Mouse (Mus musculus) embryonic stem cell, embryonic (primary cell): ENCODE data around the gene Rnaseh2a.

Source experiments
- CTCF ChIA-PET, 4 experiments: fragments of 300-600 bp in 2 of 4; fragments of 350-600 bp in 2 of 4; sonication (Branson Sonifier 250); formaldehyde crosslinking; loops; one replicate each; lab custom pipeline; 2022; ENCODE audit warnings: inconsistent platforms in 2 of 4; lab: Charles Lee
- POLR2A ChIA-PET, 4 experiments: fragments of 300-600 bp in 2 of 4; fragments of 350-600 bp in 2 of 4; sonication (Branson Sonifier 250); formaldehyde crosslinking; loops; one replicate each; lab custom pipeline; 2022; ENCODE audit warnings: antibody characterized with exemption in 4 of 4, inconsistent platforms in 1 of 4; lab: Charles Lee

Gene Rnaseh2a

GRCm38 (mm10) chr8:84965731-84966291 lies 3.8 kb downstream of the Rnaseh2a start:
- ChIA-PET CTCF (interaction anchor here in 3 of 4 experiments (0.6 to 2.8 kb wide), 17 partner anchors 9 to 150 kb away, joined by 3 to 34 read pairs (median 4); partner anchors contain the start of gene Junb (in 1 of the 3)), POLR2A (interaction anchor here (0.5 to 30.0 kb wide), 61 partner anchors 9 to 413 kb away, joined by 3 to 992 read pairs (median 4); partner anchors contain the start of genes Calr (in 3 of the 4), Dhps (in 3 of the 4), Hook2 (in 2 of the 4) and Junb (in 2 of the 4))

- POLR2A ChIA-PET, result interaction anchor here in 2 of 4 experiments (0.6 to 30.0 kb wide), 11 partner anchors 10 to 156 kb away, joined by 3 to 992 read pairs (median 3); partner anchors contain the start of genes Hook2 (in 2 of the 2), Junb (in 2 of the 2), Calr (in 1 of the 2) and Dhps (in 1 of the 2)
- CTCF ChIA-PET, result interaction anchor here (0.6 to 1.3 kb wide), 7 partner anchors 12 to 1174 kb away, joined by 3 to 7 read pairs (median 3); partner anchors contain the start of gene Best2 (in 1 of the 4)
Observed at GRCm38 (mm10) chr8:84963952-84964351, 5.6 kb downstream of the Rnaseh2a start.

- POLR2A ChIA-PET, result interaction anchor here in 2 of 4 experiments (0.6 to 30.0 kb wide), 9 partner anchors 23 to 458 kb away, joined by 3 to 963 read pairs (median 4); partner anchors contain the start of genes Hook2 (in 1 of the 2), Junb (in 1 of the 2) and Mast1 (in 1 of the 2)
- CTCF ChIA-PET, result interaction anchor here in 1 of 4 experiments (0.7 kb wide), 1 partner anchor 17 kb away, joined by 3 read pairs; no protein-coding TSS in a partner anchor
Observed at GRCm38 (mm10) chr8:84959811-84960210, 9.8 kb downstream of the Rnaseh2a start.

- ChIA-PET CTCF (interaction anchor here (0.6 to 1.8 kb wide), 22 partner anchors 8 to 783 kb away, joined by 3 to 7 read pairs (median 3); partner anchors contain the start of genes Mast1 (in 1 of the 4) and Tnpo2 (in 1 of the 4)), POLR2A (interaction anchor here in 3 of 4 experiments (0.6 to 30.0 kb wide), 22 partner anchors 9 to 944 kb away, joined by 3 to 963 read pairs (median 4); partner anchors contain the start of genes Calr (in 1 of the 3), Dhps (in 1 of the 3), Fbxw9 (in 1 of the 3) and Hook2 (in 1 of the 3))
Observed at GRCm38 (mm10) chr8:84956768-84957167, 12.8 kb downstream of the Rnaseh2a start.

GRCm38 (mm10) chr8:84952612-84953255 lies 16.8 kb downstream of the Rnaseh2a start:
- ChIA-PET CTCF (interaction anchor here (0.5 to 2.4 kb wide), 24 partner anchors 8 to 227 kb away, joined by 3 to 18 read pairs (median 4); partner anchors contain the start of genes Dnase2a (in 1 of the 4) and Gcdh (in 1 of the 4)), POLR2A (interaction anchor here (0.5 to 6.6 kb wide), 51 partner anchors 8 to 294 kb away, joined by 3 to 30 read pairs (median 5); partner anchors contain the start of genes Dnase2a (in 2 of the 4), Hook2 (in 2 of the 4), Junb (in 2 of the 4) and Calr (in 1 of the 4))

- ChIA-PET POLR2A (interaction anchor here in 2 of 4 experiments (0.6 to 6.6 kb wide), 6 partner anchors 16 to 48 kb away, joined by 3 to 30 read pairs (median 4); partner anchors contain the start of genes Gm49661 (in 1 of the 2), Junb (in 1 of the 2), Prdx2 (in 1 of the 2) and Rnaseh2a (in 1 of the 2)), CTCF (interaction anchor here (0.9 to 1.3 kb wide), 5 partner anchors 12 to 58 kb away, joined by 3 to 4 read pairs (median 3); partner anchors contain the start of gene Mast1 (in 1 of the 4))
Observed at GRCm38 (mm10) chr8:84949753-84950152, 19.8 kb downstream of the Rnaseh2a start.

GRCm38 (mm10) chr8:84947241-84947545 lies 22.4 kb downstream of the Rnaseh2a start:
- CTCF ChIA-PET, result interaction anchor here in 1 of 4 experiments (0.7 to 1.0 kb wide), 3 partner anchors 17 to 287 kb away, joined by 3 read pairs; no protein-coding TSS in a partner anchor
- POLR2A ChIA-PET, result interaction anchor here in 2 of 4 experiments (0.9 to 1.5 kb wide), 4 partner anchors 19 to 44 kb away, joined by 3 to 4 read pairs (median 3); no protein-coding TSS in a partner anchor

GRCm38 (mm10) chr8:84946528-84947240 lies 22.9 kb downstream of the Rnaseh2a start, which contains the start of gene Rtbdn:
Gene Rtbdn (plus strand): TSS chr8:84946991.
- ChIA-PET POLR2A (interaction anchor here in 2 of 4 experiments (0.9 to 1.0 kb wide), 3 partner anchors 31 to 44 kb away, joined by 3 read pairs; no protein-coding TSS in a partner anchor), CTCF (interaction anchor here in 1 of 4 experiments (0.7 to 1.0 kb wide), 3 partner anchors 16 to 287 kb away, joined by 3 read pairs; no protein-coding TSS in a partner anchor)

- ChIA-PET CTCF (interaction anchor here (0.9 to 2.0 kb wide), 11 partner anchors 10 to 237 kb away, joined by 3 to 23 read pairs (median 7); partner anchors contain the start of gene Hook2 (in 1 of the 4)), POLR2A (interaction anchor here in 3 of 4 experiments (0.6 to 3.0 kb wide), 19 partner anchors 8 to 283 kb away, joined by 3 to 23 read pairs (median 8); partner anchors contain the start of genes Asna1 (in 1 of the 3), Best2 (in 1 of the 3), Calr (in 1 of the 3) and Dhps (in 1 of the 3))
Observed at GRCm38 (mm10) chr8:84945633-84946527, 23.7 kb downstream of the Rnaseh2a start.

GRCm38 (mm10) chr8:84945235-84945632 lies 24.3 kb downstream of the Rnaseh2a start:
- POLR2A ChIA-PET, result interaction anchor here (0.5 to 3.0 kb wide), 36 partner anchors 8 to 1281 kb away, joined by 3 to 23 read pairs (median 4); partner anchors contain the start of genes Asna1 (in 1 of the 4), Best2 (in 1 of the 4), Calr (in 1 of the 4) and Dhps (in 1 of the 4)

GRCm38 (mm10) chr8:84944478-84945160 lies 24.9 kb downstream of the Rnaseh2a start:
- ChIA-PET CTCF (interaction anchor here (0.5 to 2.1 kb wide), 37 partner anchors 8 to 743 kb away, joined by 3 to 23 read pairs (median 3); partner anchors contain the start of genes Dnase2a (in 1 of the 4), Gcdh (in 1 of the 4) and Hook2 (in 1 of the 4)), POLR2A (interaction anchor here (0.5 to 3.0 kb wide), 51 partner anchors 8 to 1281 kb away, joined by 3 to 23 read pairs (median 4); partner anchors contain the start of genes Syce2 (in 2 of the 4), Tnpo2 (in 2 of the 4), Asna1 (in 1 of the 4) and Best2 (in 1 of the 4))

More at GRCm38 (mm10) chr8:84945235-84945632, 24.3 kb downstream of the Rnaseh2a start:
- CTCF ChIA-PET, result interaction anchor here (0.5 to 2.1 kb wide), 22 partner anchors 8 to 744 kb away, joined by 3 to 23 read pairs (median 5); partner anchors contain the start of genes Gcdh (in 1 of the 4) and Hook2 (in 1 of the 4)

GRCm38 (mm10) chr8:84943699-84944098 lies 25.9 kb downstream of the Rnaseh2a start:
- ChIA-PET CTCF (interaction anchor here (0.7 to 2.1 kb wide), 21 partner anchors 9 to 350 kb away, joined by 3 to 23 read pairs (median 3); partner anchors contain the start of genes Dnase2a (in 1 of the 4) and Hook2 (in 1 of the 4)), POLR2A (interaction anchor here in 3 of 4 experiments (0.6 to 3.0 kb wide), 34 partner anchors 8 to 134 kb away, joined by 3 to 23 read pairs (median 5); partner anchors contain the start of genes Asna1 (in 1 of the 3), Calr (in 1 of the 3), Dhps (in 1 of the 3) and Farsa (in 1 of the 3))

GRCm38 (mm10) chr8:84937620-84938485 lies 31.7 kb downstream of the Rnaseh2a start:
- ChIA-PET CTCF (interaction anchor here (0.6 to 2.3 kb wide), 21 partner anchors 9 to 848 kb away, joined by 3 to 13 read pairs (median 4); partner anchors contain the start of gene Dnase2a (in 1 of the 4)), POLR2A (interaction anchor here (0.6 to 4.5 kb wide), 32 partner anchors 8 to 1577 kb away, joined by 3 to 19 read pairs (median 4); partner anchors contain the start of genes Dhps (in 2 of the 4), Calr (in 1 of the 4), Dnase2a (in 1 of the 4) and Klf1 (in 1 of the 4))
